Mouse (Mus musculus): ENCODE measurements around the gene Atxn1. TPM values are rescaled to one million over a fixed set of nuclear protein-coding genes. Genes with fewer than 3 reads are reported as not detected.

Gene Atxn1
- total RNA-seq, 4 experiments from 2014 or later: 123 to 159 (median 132) TPM

DNA sequence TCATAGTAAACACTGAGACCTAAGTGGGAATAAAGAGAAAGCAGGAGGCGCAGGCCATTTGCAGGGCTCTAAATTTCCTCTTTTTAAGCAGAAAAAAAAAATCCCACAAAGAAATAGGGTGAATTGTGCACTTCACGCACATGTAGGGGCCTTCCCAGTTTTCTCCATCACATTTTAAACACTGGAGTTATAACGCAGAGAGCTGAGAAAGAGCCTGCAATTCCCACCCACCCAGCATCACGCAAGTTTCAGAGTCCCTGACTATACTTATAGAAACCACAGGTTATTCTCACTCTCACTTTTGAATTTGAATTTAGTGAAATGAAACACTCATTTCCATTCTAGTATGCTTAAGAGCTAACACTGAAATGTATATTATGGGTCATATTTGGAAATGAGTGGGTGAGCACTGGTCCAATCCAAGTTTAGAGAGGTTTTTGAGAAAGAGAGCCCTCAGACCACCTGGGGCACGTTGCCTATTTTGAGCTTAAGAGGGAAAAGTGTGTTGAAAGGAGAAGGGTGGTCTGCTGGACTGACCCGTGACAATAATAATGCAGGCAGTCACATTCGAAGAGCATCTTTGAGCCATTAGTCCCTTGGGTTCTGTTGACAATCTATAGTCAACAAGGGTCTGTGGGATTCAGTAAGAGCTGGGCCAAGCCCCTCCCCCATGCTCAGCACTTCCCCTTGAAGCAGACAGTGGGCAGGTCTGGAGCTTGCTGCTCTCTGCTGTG is 279.1 kb downstream of the Atxn1 start:
- DNase-seq (ENCODE audit: low spot score in 2 of 2): no peak

GRCm38 (mm10) chr13:45684891-45685311 is 279.9 kb downstream of the Atxn1 start:
- no peak for DNase-seq (ENCODE audit: low spot score in 2 of 2)

DNA sequence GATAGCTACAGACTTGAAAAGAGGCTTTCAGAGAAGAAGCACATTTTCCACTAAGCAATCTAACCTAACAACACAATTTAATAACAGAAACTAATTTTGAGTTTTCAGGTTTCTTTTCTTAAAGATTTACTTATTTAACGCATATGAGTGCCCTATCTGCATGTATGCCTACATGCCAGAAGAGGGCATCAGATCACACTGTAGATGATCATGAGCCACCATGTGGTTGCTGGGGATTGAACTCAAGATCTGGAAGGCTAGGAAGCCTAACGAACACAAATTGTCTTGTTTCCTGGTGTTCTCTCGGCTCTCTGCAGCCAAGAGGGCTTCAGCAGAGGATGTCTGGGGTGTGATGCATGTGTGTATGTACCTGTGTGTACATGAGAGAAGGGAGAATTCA is 280.8 kb downstream of the Atxn1 start:
- no peak for DNase-seq (ENCODE audit: low spot score in 2 of 2)

- DNase-seq (ENCODE audit: low spot score in 2 of 2): no peak
These were observed 283.6 kb downstream of the Atxn1 start for GRCm38 (mm10) chr13:45681196-45681595.

DNA sequence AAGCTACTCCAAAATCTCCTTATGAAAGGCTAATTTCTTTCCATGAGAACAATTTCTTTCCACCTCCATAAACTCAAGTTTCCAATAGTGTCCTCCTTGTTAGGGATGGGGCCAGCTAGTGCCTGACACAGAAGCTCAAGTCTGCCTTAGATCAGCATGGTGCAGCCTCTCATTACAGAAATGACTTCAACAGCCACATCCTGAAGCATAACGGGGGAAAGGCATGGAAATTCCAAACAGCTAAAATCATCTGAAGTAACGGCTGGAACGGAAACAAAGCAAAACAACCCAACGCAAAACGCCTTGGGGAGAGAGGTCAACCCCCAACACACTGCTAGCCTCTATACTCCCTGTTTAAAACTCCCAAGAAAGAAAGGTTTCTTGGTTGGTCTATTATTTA is 284.2 kb downstream of the Atxn1 start:
- no peak for DNase-seq (ENCODE audit: low spot score in 2 of 2)

DNA sequence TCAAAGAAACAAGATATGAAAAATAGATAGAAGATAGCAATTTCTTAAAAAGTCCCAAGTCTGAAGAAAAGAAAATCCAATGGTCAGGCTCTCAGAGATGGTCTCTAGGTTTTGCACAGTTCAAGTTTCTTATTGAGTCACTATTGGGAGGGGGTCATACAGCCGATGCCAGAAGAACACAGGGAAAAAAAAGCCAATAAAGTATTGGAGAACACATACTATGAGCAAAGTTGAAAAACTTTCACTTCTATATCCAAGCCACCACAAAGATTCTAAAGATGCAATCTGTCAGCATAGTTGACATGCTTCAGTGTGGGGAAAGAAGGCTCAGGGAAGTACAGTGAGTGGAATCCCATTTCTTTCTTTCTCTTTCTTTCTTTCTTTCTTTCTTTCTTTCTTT is 285.7 kb downstream of the Atxn1 start:
- DNase-seq (ENCODE audit: low spot score in 2 of 2): no peak

DNA sequence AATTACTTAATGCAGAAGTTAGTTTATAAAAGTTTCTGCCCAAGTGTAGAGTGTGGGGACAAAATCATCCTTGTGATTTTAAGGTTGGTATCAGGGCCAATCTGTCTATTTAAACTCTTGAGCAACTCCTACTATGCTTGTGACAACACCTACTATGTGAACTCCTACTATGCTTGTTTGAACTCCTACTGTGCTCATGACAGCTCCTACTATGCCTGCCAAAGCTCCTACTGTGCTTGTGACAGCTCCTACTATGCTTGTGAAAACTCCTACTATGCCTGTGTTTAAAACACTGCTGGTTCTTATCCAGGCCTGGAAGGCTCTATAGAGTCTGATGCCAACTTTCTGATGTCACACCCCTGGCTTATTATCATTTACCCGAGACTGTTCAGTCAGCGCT is 292.2 kb downstream of the Atxn1 start:
- DNase-seq (ENCODE audit: low spot score in 2 of 2): no peak

DNA sequence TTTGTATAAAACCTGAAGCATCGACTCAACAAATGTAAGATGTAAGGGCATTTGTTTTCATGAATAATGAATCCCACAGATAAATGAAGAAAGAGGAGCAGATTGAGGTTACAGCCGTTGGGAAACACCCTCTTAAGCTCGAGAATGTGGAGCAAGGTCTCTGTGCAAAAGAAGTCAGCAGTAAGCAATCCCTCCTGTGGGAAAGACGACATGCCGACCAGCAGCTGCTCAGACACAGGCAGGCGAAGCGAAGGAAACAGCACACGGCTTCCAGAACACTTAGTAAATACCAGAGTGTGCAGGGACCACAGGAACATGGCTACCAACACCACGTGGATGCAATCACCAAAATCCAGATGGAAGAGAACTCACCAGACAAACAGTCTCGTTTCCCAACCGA is 294.8 kb downstream of the Atxn1 start:
- DNase-seq (ENCODE audit: low spot score in 2 of 2): peak; percentile 39

GRCm38 (mm10) chr13:45662852-45663251 is 302.0 kb downstream of the Atxn1 start:
- no peak for DNase-seq (ENCODE audit: low spot score in 2 of 2)

GRCm38 (mm10) chr13:45662216-45662615 is 302.6 kb downstream of the Atxn1 start:
- no peak for DNase-seq (ENCODE audit: low spot score in 2 of 2)

DNA sequence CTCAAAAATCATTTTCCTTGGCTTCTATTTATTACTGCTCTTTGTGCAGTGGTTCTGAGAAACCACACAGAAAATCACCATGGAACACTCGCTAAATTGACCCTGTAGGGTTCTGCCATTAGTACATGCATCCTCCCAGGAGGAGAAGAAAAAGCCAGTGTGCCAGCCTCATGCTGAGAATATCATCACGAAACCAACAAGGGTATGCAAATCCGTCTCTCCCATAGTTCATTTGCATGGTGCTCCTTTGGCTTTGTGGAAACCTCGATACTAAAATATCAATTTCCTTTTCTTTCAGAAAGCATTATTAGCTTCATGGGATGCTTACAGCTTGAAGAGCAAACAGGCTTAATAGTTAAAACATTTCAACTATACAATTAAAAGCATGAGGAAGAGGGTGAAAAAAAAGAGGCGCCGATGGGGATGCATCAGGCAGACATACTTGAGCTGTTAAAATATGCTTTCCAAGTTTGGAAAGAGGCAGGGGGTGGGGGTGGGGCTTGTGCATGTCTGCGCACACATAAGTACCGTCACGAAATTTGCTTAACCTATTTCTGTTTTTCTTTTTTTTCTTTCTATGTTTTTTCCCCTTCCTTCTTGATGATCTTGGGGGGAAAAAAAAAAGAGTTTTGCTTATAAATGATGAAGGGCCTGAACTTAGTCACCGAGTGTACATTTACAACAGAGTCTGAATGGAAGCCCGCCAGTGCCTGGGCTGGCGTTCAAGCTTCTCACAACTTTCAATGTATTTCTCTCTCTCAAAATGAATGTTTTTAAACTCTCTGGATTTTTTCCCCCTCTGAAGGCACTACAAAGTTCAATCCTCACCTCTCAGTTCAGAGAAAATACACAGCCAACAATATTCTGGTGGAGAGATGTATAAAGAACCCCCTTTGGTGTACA is 303.3 kb downstream of the Atxn1 start:
- DNase-seq (ENCODE audit: low spot score in 2 of 2): no peak

DNA sequence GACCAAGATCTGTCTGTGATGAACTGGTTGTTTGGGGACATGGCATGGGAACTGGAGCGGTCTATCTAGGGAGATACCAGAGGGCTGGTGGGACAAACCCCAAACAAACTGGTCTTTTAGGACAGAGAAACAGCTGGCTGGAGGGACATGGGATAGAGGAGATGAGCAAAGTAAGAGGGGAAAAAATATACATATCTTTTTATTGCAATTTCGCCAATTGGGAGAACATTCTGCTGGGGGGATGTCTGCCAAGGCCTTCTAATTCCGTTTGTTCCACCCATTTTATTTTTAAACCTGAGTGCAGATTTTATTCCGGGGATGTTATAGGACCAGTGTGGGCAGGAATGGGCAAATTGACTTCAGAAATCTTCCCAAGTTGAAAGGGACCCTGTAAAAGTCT is 305.0 kb downstream of the Atxn1 start:
- no peak for DNase-seq (ENCODE audit: low spot score in 2 of 2)

- no peak for DNase-seq (ENCODE audit: low spot score in 2 of 2)
These were observed 306.5 kb downstream of the Atxn1 start for GRCm38 (mm10) chr13:45658343-45658742.

- DNase-seq (ENCODE audit: low spot score in 2 of 2): no peak
These were observed 307.6 kb downstream of the Atxn1 start for GRCm38 (mm10) chr13:45657176-45657575.

- no peak for DNase-seq (ENCODE audit: low spot score in 2 of 2)
These were observed 313.1 kb downstream of the Atxn1 start for GRCm38 (mm10) chr13:45651652-45652241.

- DNase-seq (ENCODE audit: low spot score in 2 of 2): no peak
These were observed 315.5 kb downstream of the Atxn1 start for GRCm38 (mm10) chr13:45649197-45649812.

DNA sequence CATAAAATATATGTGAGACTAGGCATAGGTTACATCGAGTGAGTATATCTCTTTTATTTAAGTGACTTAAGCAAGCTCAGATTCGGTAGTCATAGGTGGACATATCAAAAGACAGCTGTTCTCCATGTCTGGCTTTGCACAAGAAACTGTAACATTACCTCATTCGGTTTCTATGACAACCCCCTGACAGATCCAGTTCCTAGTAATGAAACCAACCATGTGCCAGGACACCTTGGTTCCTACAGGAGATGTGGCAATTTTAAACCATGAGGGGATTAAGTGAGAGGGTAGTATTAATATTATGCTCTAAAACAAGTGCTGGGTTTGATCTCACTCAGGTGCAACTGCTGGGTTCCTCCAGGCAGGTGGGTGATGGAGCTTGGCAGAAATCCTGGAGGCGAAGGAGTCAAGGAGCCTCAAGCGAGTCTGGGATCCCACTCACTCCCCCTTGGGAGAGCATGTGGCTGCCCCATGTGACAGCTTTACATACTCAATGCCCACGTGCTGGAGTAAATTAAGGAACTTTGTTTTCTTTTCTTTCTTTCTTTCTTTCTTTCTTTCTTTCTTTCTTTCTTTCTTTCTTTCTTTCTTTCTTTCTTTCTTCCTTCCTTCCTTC is 320.9 kb downstream of the Atxn1 start:
- DNase-seq (ENCODE audit: low spot score in 2 of 2): no peak

DNA sequence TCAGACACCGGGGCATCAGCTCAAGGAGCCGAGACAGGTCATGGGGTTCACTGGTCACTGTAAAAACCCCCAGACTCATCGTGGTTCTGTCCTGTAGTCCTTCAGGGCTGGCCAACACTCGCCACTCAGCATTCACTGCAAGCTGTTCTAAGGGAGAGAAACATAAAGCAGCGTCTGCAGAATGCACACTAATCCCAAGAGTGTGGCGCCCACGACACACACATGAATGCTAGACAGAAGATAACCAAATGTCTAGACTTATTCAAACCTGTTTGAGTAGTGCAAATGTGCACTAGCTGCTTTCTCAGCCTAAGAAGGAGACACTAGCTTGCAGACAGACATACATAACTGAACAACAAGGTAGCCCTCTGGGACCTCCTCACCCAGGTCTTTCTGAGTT is 321.9 kb downstream of the Atxn1 start:
- DNase-seq (ENCODE audit: low spot score in 2 of 2): no peak

DNA sequence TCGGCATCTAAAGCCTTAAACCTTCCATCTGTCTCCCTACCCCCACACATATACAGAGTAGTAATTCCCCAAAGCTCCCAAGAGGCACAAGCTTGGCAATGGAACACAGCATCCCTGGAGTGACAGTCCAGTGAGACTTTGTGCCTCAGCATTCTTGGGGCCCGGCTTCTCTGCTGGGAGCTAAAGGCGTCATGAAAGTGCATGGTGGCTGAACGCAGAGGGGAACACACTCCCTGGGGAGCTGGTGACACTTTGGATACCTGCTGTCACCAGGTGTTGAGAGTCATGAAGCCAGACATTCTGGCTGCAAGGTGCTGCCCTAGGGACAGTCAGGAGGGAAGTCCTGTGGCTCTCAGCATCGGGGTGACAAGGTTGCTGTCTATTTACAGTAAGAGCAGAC is 324.4 kb downstream of the Atxn1 start:
- DNase-seq (ENCODE audit: low spot score in 2 of 2): no peak

DNA sequence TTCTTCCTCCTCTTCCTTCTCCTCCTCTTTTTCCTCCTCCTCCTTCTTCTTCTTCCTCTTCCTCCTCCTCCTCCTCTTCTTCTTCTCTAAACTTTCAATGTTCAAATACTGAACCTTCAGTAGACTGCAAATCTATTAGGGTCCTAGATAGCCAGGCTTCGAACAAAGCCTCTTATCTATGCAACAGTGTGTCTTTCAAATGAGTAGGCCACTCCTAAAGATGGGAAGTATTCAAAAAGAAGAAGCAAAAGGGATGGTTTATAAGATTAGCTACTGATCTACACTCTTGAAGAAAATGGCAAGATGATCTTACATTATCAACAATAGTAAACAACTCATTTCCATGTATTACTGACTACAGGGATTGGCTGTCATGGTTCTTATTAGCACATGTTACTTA is 326.5 kb downstream of the Atxn1 start:
- DNase-seq (ENCODE audit: low spot score in 2 of 2): no peak

DNA sequence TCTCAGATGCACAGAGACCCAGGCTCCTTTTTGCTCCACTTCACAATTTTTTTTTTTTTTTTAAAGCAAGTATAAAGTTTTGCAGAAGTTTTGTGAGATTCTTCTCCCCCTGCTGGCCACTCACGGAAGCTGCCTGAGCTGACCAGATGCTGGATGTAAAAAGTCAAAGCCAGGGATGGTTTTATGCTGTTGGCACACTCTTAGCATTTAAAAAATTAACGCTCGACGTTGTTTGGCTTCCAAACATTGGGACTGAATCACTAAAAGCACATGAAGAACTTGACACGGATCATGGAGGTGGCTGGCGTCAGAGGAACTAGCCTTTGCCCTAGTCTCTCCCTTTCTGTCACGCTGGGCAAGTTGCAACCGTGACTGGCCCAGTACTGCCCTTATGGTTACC is 327.5 kb downstream of the Atxn1 start:
- DNase-seq (ENCODE audit: low spot score in 2 of 2): no peak

All from layer of hippocampus, adult 8-10 months (tissue).